Mouse (Mus musculus) hindbrain, postnatal 0 days (tissue): ENCODE data around the gene Rapgef3. TPM values are rescaled to one million over a fixed set of nuclear protein-coding genes. Genes with fewer than 3 reads are reported as not detected.

ENCODE experiments used
- ATAC-seq: fragments of 200-750 bp; cut with Nextera tagmentation; 2 replicates; pipeline ENCODE4 v1.8.0; 2017; ENCODE audit warnings: mild to moderate bottlenecking, moderate TSS enrichment, moderate library complexity
- DNase-seq: peaks from one replicate; pipeline ENCODE4 v3.0.0-alpha.2; 2015; ENCODE audit warnings: low spot score
- H3K27ac ChIP-seq: fragments of 300-500 bp; sonication (generic); 2 replicates; pipeline ENCODE4 v1.5.1; 2014; ENCODE audit warnings: mild to moderate bottlenecking
- H3K27me3 ChIP-seq: fragments of 300-500 bp; sonication (generic); 2 replicates; pipeline ENCODE4 v1.6.1; 2014; ENCODE audit warnings: low read length, mixed read lengths; ENCODE audit not compliant: insufficient read depth
- H3K36me3 ChIP-seq: fragments of 300-500 bp; sonication (generic); 2 replicates; pipeline ENCODE4 v1.6.1; 2014; ENCODE audit warnings: low read length, mixed read lengths; ENCODE audit not compliant: insufficient read depth
- H3K4me1 ChIP-seq: fragments of 300-500 bp; sonication (generic); 2 replicates; pipeline ENCODE4 v1.6.1; 2014; ENCODE audit warnings: antibody characterized with exemption, low read length, mixed read lengths; ENCODE audit not compliant: insufficient read depth
- H3K4me2 ChIP-seq: fragments of 300-500 bp; sonication (generic); 2 replicates; pipeline ENCODE4 v1.6.1; 2014; ENCODE audit warnings: low read depth, mild to moderate bottlenecking, low read length, moderate library complexity, mixed read lengths
- H3K4me3 ChIP-seq: fragments of 300-500 bp; sonication (generic); 2 replicates; pipeline ENCODE4 v1.5.1; 2014; ENCODE audit warnings: low read length
- H3K9ac ChIP-seq: fragments of 300-500 bp; sonication (generic); replicated peaks from 2 replicates; pipeline ENCODE4 v1.6.1; 2014; ENCODE audit warnings: mild to moderate bottlenecking, low read length, moderate library complexity, mixed read lengths
- H3K9me3 ChIP-seq: fragments of 300-500 bp; sonication (generic); 2 replicates; pipeline ENCODE4 v1.6.1; 2016; ENCODE audit warnings: low read length, mixed read lengths
- CTCF ChIP-seq: IDR thresholded peaks from 2 replicates; pipeline ENCODE4 v1.5.1; 2016; ENCODE audit warnings: antibody characterized with exemption, control low read depth, low read depth
- WGBS: fragments of 180-500 bp; shearing (Covaris S2); extraction: QIAGEN DNeasy Blood & Tissue Kit; methylation state at CpG from one replicate; pipeline ENCODE4 v1.1.7; 2014; 5-methylcytosine and 5-hydroxymethylcytosine counted together
- polyA plus RNA-seq: library from polyadenylated mRNA; unstranded; fragments of >200 nt; fragmentation: Nextera tagmentation; extraction: Ambion mirVana; gene quantifications from 2 replicates; pipeline ENCODE4 v1.2.1, GENCODE M21; 2015
- total RNA-seq: library from RNA; depleted of rRNA; stranded (reverse); fragments of >200 nt; gene quantifications from 2 replicates; pipeline ENCODE4 v1.2.3, GENCODE M21; 2014; rRNA removed

Rapgef3 gene
- total RNA-seq: 26.4 and 41.9 TPM in 2 replicates
- 10.3 and 12.2 TPM in 2 replicates for polyA plus RNA-seq

GRCm38 (mm10) chr15:97767280-97768186, at the start of gene Rapgef3:
TSS of gene Rapgef3 (minus strand) at chr15:97767972.
- no peaks in the 10 kb centered on the region for H3K27me3 ChIP-seq
- H3K4me1 ChIP-seq: peaks cover 30% of the 10 kb centered on the region
- H3K9ac ChIP-seq: peak within 1 kb of the TSS; percentile 63
- H3K9me3 ChIP-seq: no peaks in the 10 kb centered on the region
- ATAC-seq (peak; percentile 86), DNase-seq (peak; percentile 85)
- peak within 1 kb of the TSS; percentile 78 for H3K27ac ChIP-seq
- WGBS: 1% methylated on average over 41 of the region's 44 CpGs
- no peaks in the 10 kb centered on the region for H3K36me3 ChIP-seq
- TF ChIP-seq CTCF: peak; percentile 77
- peak within 1 kb of the TSS; percentile 51 for H3K4me3 ChIP-seq
- H3K4me2 ChIP-seq: peak within 1 kb of the TSS; percentile 95

- no peak overlapping the region for H3K4me3 ChIP-seq
- no peaks in the 10 kb centered on the region for H3K27me3 ChIP-seq
- no peaks in the 10 kb centered on the region for H3K9me3 ChIP-seq
- H3K4me2 ChIP-seq: no peak overlapping the region
- no peaks in the 10 kb centered on the region for H3K36me3 ChIP-seq
- no peak overlapping the region for H3K9ac ChIP-seq
- 0 out of 2 replicates have a peak, but pooled peaks have one; percentile 3 for TF ChIP-seq CTCF
- no peak for DNase-seq
- ATAC-seq: no peak
- H3K4me1 ChIP-seq: peaks cover 26% of the 10 kb centered on the region
- H3K27ac ChIP-seq: no peak overlapping the region
- 92% methylated on average over 17 of the region's 17 CpGs for WGBS
These were observed 48.6 kb upstream of the Rapgef3 start for GRCm38 (mm10) chr15:97816199-97816994.

DNA sequence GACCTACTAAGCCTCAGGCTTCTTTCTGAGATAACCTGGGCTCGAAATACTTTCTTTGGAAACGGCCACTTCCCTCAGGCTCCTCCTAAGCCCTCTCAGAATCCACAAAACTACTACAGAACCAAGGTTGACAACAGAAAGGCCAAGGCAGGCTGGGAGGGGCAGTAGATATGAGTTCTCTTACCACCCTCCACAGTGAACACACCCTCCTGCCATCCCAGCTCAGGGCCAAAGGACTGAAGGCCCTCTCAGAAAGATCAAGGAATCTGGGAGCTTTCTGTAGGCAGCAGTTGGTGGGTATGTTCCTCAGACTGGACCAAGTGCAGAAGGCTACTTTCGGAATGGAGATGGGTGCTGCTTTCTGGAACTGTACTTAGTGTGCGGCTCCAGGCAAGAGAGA, 47.5 kb upstream of the Rapgef3 start:
- Histone ChIP-seq H3K4me2 (no peak overlapping the region), H3K9ac (no peak overlapping the region), H3K27me3 (no peaks in the 10 kb centered on the region), H3K4me3 (no peak overlapping the region), H3K36me3 (no peaks in the 10 kb centered on the region), H3K27ac (no peak overlapping the region), H3K4me1 (peaks cover 26% of the 10 kb centered on the region), H3K9me3 (no peaks in the 10 kb centered on the region)
- TF ChIP-seq CTCF: no peak
- 98% methylated on average over 4 of the region's 4 CpGs for WGBS
- no peak for ATAC-seq
- DNase-seq: no peak

DNA sequence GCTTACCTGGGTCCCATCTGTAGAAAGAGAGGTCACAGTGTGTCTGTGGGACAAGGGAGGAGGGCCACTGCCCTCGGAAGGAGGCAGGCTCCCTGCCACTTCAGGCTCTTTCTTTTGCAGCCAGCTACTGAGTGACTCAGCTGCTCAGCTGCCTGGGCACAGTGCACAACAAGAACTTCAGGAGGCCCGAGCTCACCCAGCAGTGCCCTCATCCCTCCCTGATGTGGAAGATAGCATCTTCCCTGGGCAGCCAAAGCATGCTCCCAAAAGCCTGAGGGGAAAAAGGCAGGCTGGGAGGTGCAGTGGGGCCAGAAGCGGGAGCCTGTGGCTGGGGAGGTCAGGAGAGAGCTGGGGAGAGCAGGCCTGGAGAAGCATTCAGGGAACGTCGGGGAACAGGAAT, 46.9 kb upstream of the Rapgef3 start:
- Histone ChIP-seq H3K4me2 (no peak overlapping the region), H3K9me3 (no peaks in the 10 kb centered on the region), H3K27ac (no peak overlapping the region), H3K4me3 (no peak overlapping the region), H3K27me3 (no peaks in the 10 kb centered on the region), H3K4me1 (peaks cover 26% of the 10 kb centered on the region), H3K36me3 (no peaks in the 10 kb centered on the region), H3K9ac (no peak overlapping the region)
- no peak for ATAC-seq
- TF ChIP-seq CTCF: no peak
- 52% methylated on average over 5 of the region's 5 CpGs for WGBS
- DNase-seq: no peak

GRCm38 (mm10) chr15:97813452-97814204, 45.9 kb upstream of the Rapgef3 start:
- no peak for TF ChIP-seq CTCF
- H3K9ac ChIP-seq: no peak overlapping the region; the same call in 1 of the 2 replicates
- H3K4me2 ChIP-seq: 0 out of 2 replicates have a peak overlapping the region, but pooled peaks have one; percentile 10
- ATAC-seq (peak; percentile 36; the same call in 1 of the 2 replicates), DNase-seq (peak; percentile 75)
- H3K27me3 ChIP-seq: no peaks in the 10 kb centered on the region
- peaks cover 5% of the 10 kb centered on the region for H3K36me3 ChIP-seq
- 47% methylated on average over 21 of the region's 21 CpGs for WGBS
- peaks cover 26% of the 10 kb centered on the region for H3K4me1 ChIP-seq
- H3K27ac ChIP-seq: peak overlapping the region; percentile 61; the same call in 1 of the 2 replicates
- no peaks in the 10 kb centered on the region for H3K9me3 ChIP-seq
- H3K4me3 ChIP-seq: no peak overlapping the region

DNA sequence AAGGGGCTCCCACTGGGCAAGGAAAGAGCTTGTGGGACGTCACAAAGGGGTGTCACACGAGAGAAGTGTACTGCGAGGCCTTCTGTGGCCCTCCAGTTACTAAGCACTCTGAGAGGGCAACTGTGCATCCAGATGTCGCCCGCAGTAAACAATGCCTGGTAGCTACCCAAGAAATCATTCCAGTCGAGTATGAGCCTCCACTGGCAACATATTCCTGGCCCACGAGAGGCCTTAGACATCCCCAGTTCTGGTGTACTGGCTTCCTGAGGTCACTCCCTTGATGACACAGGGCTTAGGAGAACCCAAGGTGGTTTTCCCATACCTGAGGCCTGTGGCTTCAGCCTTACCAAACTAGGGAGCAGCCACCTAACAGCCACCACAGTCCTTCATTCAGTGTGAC, 45.1 kb upstream of the Rapgef3 start:
- H3K27me3 ChIP-seq: no peaks in the 10 kb centered on the region
- DNase-seq (no peak), ATAC-seq (no peak)
- H3K4me2 ChIP-seq: 0 out of 2 replicates have a peak overlapping the region, but pooled peaks have one; percentile 10
- 49% methylated on average over 7 of the region's 7 CpGs for WGBS
- peaks cover 26% of the 10 kb centered on the region for H3K4me1 ChIP-seq
- no peak for TF ChIP-seq CTCF
- peak overlapping the region; percentile 61; the same call in 1 of the 2 replicates for H3K27ac ChIP-seq
- peaks cover 5% of the 10 kb centered on the region for H3K36me3 ChIP-seq
- H3K9me3 ChIP-seq: no peaks in the 10 kb centered on the region
- H3K4me3 ChIP-seq: no peak overlapping the region
- H3K9ac ChIP-seq: no peak overlapping the region; the same call in 1 of the 2 replicates
